Mouse (Mus musculus): ENCODE data around the gene Rab3ip. TPM values are rescaled to one million over a fixed set of nuclear protein-coding genes. Genes with fewer than 3 reads are reported as not detected.

Gene Rab3ip
- total RNA-seq, 2 experiments from 2014 or later: 43.8 to 47.5 TPM

GRCm38 (mm10) chr10:116964084-116964483 is 13.5 kb upstream of the Rab3ip start:
- DNase-seq (ENCODE audit: low spot score in 2 of 2): no peak
- intact Hi-C loops (cut with DNase I): no loop called here

DNA sequence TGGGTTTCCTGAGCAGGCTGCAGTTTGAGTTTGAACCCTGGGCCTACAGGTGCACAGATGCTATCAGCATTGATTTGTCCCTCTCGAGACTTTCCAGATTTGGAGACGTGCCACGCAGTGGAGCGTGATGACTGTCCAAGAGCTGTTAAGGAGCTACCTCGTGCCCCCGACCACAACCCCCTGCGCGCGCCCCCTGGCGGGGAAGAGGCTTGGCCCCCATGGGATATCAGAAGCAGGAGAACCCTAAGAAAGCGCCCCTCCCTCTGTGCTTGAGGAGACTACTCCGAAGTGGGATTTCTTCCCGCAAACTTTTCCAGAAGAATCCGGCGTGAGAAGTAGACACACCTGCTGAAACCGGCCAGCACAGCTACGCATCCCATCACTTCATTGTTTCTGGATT is 12.2 kb upstream of the Rab3ip start:
- intact Hi-C loops (cut with DNase I): no loop called here
- no peak for DNase-seq (ENCODE audit: low spot score in 2 of 2)

DNA sequence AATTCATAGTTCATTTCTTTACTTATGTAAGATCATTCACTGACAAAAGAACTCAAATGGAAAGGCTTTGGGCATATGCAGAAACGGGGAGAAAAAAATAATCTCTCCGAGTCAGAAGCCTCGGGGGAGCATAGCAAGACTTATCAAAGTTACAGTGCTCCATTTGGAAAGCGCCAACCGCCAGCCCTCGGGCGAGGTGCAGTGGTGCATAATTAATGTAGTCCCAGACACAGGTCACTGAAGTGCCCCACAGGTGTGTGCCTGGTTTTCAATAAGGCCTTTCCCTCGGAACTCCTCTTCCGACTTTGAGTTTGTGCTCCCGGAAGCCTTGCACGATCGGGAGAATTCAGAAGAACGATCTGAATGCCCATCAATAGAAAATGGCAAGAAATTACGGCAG is 11.6 kb upstream of the Rab3ip start:
- intact Hi-C loops (cut with DNase I): no loop called here
- DNase-seq (ENCODE audit: low spot score in 2 of 2): no peak

- intact Hi-C loops (cut with DNase I): loop anchor here (5.0 kb wide), 1 partner anchor 54 kb away; no protein-coding TSS in a partner anchor
- no peak for DNase-seq (ENCODE audit: low spot score in 2 of 2)
Measured at GRCm38 (mm10) chr10:116957867-116958551, 7.4 kb upstream of the Rab3ip start.

DNA sequence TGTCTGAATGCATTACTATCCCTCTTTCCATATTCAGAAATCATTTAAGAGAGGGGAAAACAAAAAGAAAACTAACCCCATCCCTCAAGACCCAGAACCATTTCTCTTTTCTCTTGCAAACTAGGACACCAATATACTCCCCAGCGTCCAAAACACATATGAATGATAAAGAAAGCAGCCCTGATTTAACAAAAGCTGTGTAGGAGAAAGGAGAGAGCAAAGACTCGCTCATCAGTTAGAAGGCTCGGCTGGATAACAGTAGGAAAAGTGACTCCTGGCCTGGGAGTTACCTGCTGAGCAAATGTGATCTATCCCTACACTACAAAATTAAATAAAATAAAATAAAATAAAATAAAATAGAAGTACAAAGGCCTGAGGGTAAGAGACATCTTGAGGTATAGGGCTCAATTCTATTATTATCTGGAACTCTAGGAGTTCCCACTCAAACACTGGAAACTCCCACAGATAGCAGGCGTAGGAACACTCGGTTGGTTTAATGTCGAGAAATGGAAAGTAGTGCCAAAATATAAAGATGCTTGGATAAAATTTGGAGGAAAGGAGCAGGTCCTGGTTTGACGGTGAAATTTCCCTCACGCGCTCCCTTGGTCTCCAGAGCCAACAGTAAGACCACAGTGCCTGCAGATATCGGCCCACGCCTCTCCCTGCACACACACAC is 6.1 kb upstream of the Rab3ip start:
- DNase-seq (ENCODE audit: low spot score in 2 of 2): no peak
- intact Hi-C loops (cut with DNase I): loop anchor here (5.0 kb wide), 1 partner anchor 56 kb away; no protein-coding TSS in a partner anchor

DNA sequence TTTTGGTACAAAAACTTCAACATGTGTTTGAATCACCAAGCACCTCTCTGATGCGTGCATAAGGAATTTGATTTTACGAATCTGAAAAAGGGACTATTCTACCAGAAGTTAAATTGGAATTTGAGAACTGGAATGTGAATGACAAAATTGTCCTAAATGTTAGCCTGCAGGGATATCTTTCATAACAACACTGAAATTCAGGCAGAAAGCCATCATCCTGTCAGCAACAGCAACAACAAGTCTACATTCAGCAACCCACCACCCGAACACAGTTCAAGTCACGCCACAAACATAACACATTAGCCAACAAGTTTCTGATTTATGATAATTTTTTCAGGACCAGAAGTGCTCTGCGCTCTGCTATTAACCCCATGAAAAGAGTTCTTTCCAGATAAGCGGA is 4.6 kb upstream of the Rab3ip start:
- no peak for DNase-seq (ENCODE audit: low spot score in 2 of 2)
- intact Hi-C loops (cut with DNase I): loop anchor here (5.0 kb wide), 1 partner anchor 57 kb away; no protein-coding TSS in a partner anchor

- intact Hi-C loops (cut with DNase I): no loop called here
- no peak for DNase-seq (ENCODE audit: low spot score in 2 of 2)
Measured at GRCm38 (mm10) chr10:116950886-116951285, 317 bp upstream of the Rab3ip start.

DNA sequence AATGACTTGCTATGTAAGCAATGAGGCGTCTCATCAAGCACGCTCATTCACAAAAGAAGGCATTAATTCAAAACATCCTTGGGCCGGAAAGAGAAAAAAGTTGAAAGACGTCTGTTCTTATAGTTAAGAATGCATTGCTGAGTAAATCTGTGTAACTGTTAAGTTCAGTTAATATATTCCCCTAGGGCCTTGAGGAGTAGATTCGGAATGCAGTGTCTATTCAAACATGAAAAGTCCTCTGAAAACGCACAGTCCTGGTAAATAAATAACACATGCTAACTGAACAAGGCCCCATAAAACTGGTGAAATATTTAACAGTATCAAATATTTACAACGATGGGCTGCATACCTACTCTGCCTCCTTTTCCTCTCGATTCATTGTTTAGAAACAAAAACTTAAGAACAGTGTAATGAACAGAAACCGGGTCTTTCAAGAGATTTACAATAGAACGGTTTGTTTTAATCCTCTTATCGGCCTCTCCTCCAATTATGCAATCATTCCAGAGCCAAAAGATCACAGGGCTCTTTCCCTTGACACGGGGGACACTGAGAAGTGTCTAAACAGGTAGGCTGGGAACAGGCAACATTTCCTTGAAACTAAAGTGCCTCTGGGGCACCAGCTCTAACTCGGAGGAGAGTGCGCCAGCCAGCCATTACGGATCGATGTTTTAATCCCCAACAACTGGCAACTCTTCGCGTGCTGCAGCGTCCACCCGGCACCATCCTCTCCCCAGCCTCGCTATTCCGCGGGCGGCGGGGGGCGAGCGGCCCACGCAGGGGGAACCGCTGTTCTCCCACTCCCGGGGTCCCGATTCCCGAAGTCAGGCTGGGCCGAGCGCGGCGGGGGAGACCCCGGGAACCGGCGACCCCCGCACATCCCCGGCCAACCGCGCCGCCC is 1.2 kb downstream of the Rab3ip start:
- peak in 1 of 2 experiments; percentile 27 for DNase-seq (ENCODE audit: low spot score in 2 of 2)
- intact Hi-C loops (cut with DNase I): loop anchor here (10.0 kb wide), 1 partner anchor 85 kb away; no protein-coding TSS in a partner anchor

GRCm38 (mm10) chr10:116948414-116948813 is 2.2 kb downstream of the Rab3ip start:
- intact Hi-C loops (cut with DNase I): loop anchor here (10.0 kb wide), 1 partner anchor 86 kb away; no protein-coding TSS in a partner anchor

GRCm38 (mm10) chr10:116944940-116945339 is 5.6 kb downstream of the Rab3ip start:
- DNase-seq (ENCODE audit: low spot score in 2 of 2): no peak
- intact Hi-C loops (cut with DNase I): loop anchor here (10.0 kb wide), 1 partner anchor 90 kb away; no protein-coding TSS in a partner anchor

More at GRCm38 (mm10) chr10:116948414-116948813, 2.2 kb downstream of the Rab3ip start:
- DNase-seq (ENCODE audit: low spot score in 2 of 2): no peak

GRCm38 (mm10) chr10:116944144-116944543 is 6.4 kb downstream of the Rab3ip start:
- no peak for DNase-seq (ENCODE audit: low spot score in 2 of 2)
- intact Hi-C loops (cut with DNase I): loop anchor here (10.0 kb wide), 1 partner anchor 91 kb away; no protein-coding TSS in a partner anchor

GRCm38 (mm10) chr10:116943025-116943424 is 7.5 kb downstream of the Rab3ip start:
- DNase-seq (ENCODE audit: low spot score in 2 of 2): peak in 1 of 2 experiments; percentile 32
- intact Hi-C loops (cut with DNase I): loop anchor here (10.0 kb wide), 1 partner anchor 92 kb away; no protein-coding TSS in a partner anchor

DNA sequence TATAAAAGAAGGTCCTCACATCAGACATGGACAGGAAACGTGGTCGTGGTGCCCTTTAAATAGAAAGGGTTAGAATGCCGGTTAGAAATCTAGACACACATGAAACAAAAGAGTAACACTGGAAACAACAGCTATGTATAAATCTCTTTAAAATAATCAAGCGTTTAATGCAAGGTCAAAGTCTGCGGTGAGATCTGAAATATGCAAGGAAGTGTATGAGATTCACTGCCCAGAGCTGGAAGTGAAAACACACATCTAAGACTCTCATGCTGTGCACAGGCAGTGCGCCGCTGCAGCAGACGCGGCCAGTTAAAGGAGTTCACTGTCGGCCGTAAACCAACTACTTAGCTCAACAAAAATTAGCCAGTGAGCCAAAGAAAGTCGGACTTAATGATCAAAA is 15.5 kb downstream of the Rab3ip start:
- no peak for DNase-seq (ENCODE audit: low spot score in 2 of 2)
- intact Hi-C loops (cut with DNase I): no loop called here

- intact Hi-C loops (cut with DNase I): no loop called here
- DNase-seq (ENCODE audit: low spot score in 2 of 2): no peak
Measured at GRCm38 (mm10) chr10:116933794-116934193, 16.8 kb downstream of the Rab3ip start.

GRCm38 (mm10) chr10:116932418-116932817 is 18.2 kb downstream of the Rab3ip start:
- DNase-seq (ENCODE audit: low spot score in 2 of 2): no peak
- intact Hi-C loops (cut with DNase I): no loop called here

DNA sequence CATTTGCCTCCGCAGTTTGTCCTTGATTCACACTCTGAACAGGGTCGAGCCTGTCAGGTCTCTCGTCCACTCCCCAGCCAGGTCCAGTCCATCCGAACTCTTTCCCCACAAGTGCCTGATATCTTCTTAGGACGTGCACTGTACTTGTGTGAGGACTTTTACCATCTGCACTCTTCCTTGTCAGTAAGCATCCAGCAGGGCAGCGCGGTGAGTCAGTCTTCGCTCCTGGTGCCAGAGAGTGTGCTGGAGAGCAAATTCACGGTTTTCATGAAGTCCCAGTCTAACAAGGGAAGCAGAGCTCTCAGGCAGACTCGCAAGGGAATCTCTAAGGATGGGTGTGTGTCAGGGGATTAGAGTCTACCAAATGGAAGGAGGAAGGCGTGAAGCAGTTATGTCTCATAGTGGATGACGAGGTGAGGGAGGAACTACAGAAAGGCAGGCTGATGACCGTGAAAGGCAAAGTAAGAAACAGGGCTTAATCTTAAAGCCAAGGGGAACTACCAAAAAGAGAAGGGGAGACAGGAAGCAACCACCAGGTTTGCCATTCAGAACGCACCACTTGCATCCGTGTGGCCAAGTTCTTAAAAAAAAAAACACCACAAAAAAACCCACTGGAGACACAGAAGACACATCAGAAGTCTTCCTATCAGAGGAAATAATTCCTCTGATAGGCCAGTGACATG is 18.9 kb downstream of the Rab3ip start:
- intact Hi-C loops (cut with DNase I): no loop called here
- DNase-seq (ENCODE audit: low spot score in 2 of 2): no peak

DNA sequence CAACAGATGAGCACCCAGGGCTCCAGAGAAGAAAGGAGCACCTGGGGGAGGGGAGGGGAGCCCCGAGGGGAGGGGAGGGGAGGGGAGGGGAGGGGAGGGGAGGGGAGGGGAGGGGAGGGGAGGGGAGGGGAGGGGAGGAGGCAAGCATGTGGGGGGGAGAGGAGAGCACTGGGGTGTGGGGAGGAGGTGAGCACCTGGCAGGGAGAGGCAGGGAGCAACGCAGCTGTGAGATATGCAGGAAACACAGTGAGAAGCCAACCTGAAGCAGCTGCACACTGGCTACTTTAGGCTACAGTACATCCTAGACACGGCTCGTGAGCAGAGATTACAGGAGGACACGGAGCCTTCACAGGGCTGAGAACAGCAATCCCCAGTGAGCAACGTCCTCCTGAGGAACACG is 19.6 kb downstream of the Rab3ip start:
- no peak for DNase-seq (ENCODE audit: low spot score in 2 of 2)
- intact Hi-C loops (cut with DNase I): no loop called here

DNA sequence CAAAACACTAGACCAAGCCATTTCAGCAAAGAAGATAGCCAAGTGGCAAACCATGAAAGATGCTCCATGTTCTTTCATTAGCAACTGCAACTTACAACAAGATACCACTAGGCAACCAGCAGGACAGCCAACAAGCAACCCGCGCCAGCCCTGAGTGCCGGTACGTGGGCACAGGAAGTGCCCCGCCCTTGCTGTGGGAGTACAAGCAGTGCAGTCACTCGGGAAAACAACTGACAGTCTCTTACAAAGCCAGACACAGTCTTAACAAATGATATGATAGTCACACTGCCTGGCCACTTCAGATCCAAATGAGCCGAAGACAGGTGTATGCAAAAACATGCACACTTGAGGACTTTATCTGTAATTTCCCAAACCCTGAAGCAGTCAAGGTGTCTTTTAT is 20.1 kb downstream of the Rab3ip start:
- intact Hi-C loops (cut with DNase I): no loop called here
- DNase-seq (ENCODE audit: low spot score in 2 of 2): no peak

GRCm38 (mm10) chr10:116928826-116929225 is 21.7 kb downstream of the Rab3ip start:
- no peak for DNase-seq (ENCODE audit: low spot score in 2 of 2)
- intact Hi-C loops (cut with DNase I): no loop called here

All from left cerebral cortex, postnatal 14 days (tissue).